Mouse (Mus musculus) spleen, embryonic (tissue): ENCODE data around the gene Sacm1l.

Experiments
- CTCF ChIA-PET: fragments of 350-600 bp; sonication (Branson Sonifier 250); formaldehyde crosslinking; loops from one replicate; lab custom pipeline; 2022; lab: Charles Lee

Gene Sacm1l

GRCm38 (mm10) chr9:123529392-123530157 is at the start of gene Sacm1l:
Gene Sacm1l, plus strand, starts transcription at chr9:123529759.
- CTCF ChIA-PET, result interaction anchor here (0.6 to 0.9 kb wide), 3 partner anchors 10 to 70 kb away, joined by 3 to 39 read pairs (median 3); no protein-coding TSS in a partner anchor

DNA sequence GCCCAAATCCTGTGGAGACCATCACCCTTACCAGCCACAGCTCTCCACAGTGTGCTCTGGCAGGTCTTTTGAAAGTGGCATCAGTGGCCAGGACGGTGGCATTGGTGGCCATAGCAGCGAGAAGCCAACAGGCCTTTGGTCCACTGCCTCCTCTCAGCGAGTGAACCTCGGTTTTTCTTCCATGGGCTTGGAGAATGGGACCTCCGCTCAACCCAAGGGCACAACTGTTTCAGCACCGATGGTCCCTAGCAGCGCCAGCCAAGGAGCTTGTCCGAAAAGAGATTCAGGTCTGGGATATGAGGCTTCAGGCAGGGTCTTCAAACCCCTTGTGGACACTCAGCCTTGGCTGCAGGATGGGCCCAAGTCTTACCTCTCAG is 49.7 kb upstream of the Sacm1l start:
- CTCF ChIA-PET, result interaction anchor here (0.6 to 1.2 kb wide), 3 partner anchors 16 to 46 kb away, joined by 3 to 15 read pairs (median 7); no protein-coding TSS in a partner anchor

GRCm38 (mm10) chr9:123480253-123480921 is 49.2 kb upstream of the Sacm1l start:
- CTCF ChIA-PET, result interaction anchor here (0.6 to 1.2 kb wide), 4 partner anchors 16 to 45 kb away, joined by 3 to 15 read pairs (median 5); no protein-coding TSS in a partner anchor

DNA sequence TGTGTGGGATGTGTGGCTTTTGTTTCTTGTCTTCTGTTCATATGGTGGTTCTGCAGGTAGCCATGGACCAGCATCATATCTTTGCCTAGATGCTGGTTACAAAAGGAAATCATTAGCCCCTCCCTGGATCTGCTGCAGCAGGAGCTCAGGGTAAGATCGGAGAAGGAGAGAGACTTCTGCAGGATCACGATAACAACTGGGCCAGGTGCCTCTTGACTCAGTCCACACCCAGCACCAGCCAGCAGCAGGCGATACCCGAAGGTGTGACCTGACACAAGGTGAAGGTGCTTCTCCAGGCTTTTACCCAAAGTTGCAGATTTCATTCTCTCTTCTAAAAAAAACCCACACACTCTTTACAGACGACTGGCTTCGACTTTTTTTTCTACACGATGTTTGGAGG is 48.4 kb upstream of the Sacm1l start:
- CTCF ChIA-PET, result interaction anchor here (0.6 to 1.1 kb wide), 4 partner anchors 25 to 1237 kb away, joined by 3 to 23 read pairs (median 4); no protein-coding TSS in a partner anchor

GRCm38 (mm10) chr9:123483598-123483997 is 46.0 kb upstream of the Sacm1l start:
- CTCF ChIA-PET, result interaction anchor here (1.2 kb wide), 1 partner anchor 39 kb away, joined by 3 read pairs; no protein-coding TSS in a partner anchor

GRCm38 (mm10) chr9:123484830-123485229 is 44.7 kb upstream of the Sacm1l start:
- CTCF ChIA-PET, result no interaction called here

GRCm38 (mm10) chr9:123485561-123485960 is 44.0 kb upstream of the Sacm1l start:
- CTCF ChIA-PET, result no interaction called here

GRCm38 (mm10) chr9:123486635-123487034 is 42.9 kb upstream of the Sacm1l start:
- CTCF ChIA-PET, result interaction anchor here (0.6 to 0.7 kb wide), 2 partner anchors 20 to 446 kb away, joined by 3 to 7 read pairs; no protein-coding TSS in a partner anchor

DNA sequence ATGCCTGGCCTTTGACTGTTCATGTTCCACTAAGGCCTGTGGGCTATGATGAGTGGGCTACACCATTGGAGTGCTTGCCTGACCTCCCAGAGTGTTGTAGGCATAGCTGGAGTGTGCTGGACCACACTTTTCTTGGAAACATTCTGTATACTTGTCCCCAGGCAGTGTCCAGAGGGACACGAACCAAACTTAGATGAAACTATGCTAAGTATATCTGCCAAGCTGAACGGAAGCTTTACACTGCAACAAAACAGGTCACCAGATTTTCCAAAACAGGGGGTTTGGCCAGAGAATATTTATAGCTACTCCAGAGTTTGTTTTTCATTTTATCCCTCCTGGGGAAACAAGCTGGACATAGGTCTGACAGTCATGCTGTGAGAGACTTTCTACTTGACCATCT is 40.5 kb upstream of the Sacm1l start:
- CTCF ChIA-PET, result interaction anchor here (1.7 kb wide), 1 partner anchor 14 kb away, joined by 3 read pairs; no protein-coding TSS in a partner anchor

DNA sequence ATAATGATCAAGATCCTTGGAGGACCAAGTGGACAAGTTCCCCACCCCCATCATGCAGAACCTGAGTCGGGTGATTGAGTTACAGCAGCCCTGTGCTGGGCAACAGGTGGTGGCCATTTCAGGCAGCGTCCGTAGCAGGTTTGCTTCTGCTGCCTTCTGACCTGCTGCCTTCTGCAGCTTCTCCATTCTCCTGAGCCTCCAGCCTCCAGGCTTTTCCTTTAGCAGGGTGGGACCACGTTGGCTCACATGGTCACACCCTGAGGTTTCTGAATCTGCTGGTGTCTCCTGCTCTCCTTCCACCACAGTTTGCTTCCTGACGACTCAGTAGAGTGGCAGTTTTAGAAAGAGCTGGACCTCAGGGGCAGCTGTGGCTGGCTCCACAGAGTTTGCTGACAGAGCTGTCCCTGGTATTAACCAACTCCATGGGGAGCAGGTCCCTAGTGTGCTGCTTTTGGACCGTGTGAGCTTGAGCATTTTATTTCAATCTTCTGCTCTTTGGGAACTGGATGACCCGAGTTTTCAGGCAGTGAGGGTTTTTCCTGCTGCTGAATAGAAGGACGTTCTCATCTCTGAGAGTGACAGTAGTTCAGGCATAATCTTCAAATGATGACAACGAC is 39.7 kb upstream of the Sacm1l start:
- CTCF ChIA-PET, result interaction anchor here (1.7 kb wide), 1 partner anchor 13 kb away, joined by 3 read pairs; no protein-coding TSS in a partner anchor

DNA sequence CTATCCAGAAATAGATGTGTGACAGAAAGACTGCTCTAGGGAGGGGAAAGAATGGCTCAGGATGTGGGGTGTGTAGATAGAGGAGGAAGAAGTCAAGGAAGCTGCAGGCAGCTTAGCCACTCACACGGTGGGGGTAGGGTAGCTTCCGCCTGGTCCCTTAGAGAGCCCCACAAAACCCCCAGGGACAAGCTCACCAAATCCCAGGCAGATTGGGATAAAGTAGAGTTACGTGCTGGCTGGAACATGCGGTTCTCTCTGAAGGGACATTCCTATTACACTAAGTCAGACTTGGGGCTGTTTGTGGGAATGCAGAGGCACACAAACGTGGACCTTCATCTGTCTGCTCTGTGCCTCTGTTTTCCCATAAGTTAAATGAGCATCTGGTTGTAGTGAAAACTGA is 38.6 kb upstream of the Sacm1l start:
- CTCF ChIA-PET, result no interaction called here

- CTCF ChIA-PET, result interaction anchor here (1.4 kb wide), 1 partner anchor 20 kb away, joined by 3 read pairs; no protein-coding TSS in a partner anchor
Observed at GRCm38 (mm10) chr9:123491917-123492585, 37.5 kb upstream of the Sacm1l start.

DNA sequence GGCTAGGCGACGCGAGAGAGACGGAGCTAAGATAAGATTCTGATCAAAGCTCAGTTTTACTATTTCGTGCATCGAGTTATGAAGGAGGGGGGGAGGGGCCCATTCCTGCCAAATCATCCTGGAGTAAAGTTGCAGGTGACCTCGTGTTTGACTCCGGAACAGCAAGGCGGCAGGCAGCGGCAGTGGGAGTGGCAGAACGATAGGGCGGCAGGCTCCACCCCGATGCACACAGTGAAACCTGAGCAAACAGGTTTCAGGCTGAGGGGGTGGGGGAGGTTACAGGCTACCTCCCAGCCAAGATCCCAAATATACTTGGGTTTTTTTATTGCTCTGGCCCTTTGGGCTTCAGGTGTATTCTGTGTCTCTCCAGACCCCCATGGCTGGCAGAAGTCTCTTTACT is 32.9 kb upstream of the Sacm1l start:
- CTCF ChIA-PET, result no interaction called here

- CTCF ChIA-PET, result interaction anchor here (0.6 to 0.9 kb wide), 2 partner anchors 14 to 28 kb away, joined by 4 to 8 read pairs; no protein-coding TSS in a partner anchor
Observed at GRCm38 (mm10) chr9:123497906-123498305, 31.7 kb upstream of the Sacm1l start.

DNA sequence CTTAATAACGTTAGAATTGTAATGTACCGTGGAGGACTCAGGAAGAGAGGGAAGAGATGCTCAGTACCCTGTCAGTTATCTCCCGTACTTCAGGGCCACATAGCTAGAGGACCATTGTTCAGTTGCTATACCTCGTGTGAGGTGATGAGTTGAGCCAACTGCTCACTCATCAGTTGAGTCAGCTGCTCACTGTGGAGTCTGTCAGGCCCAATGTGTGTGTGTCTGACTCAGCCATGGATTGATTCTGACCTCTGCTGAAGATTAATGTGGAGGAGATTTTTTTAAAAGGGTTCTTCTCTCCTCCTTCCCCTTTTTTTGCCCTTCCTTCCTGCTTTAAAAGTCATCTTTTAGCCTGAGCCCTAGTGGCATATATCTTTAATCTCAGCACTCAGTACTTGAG is 29.1 kb upstream of the Sacm1l start:
- CTCF ChIA-PET, result no interaction called here

DNA sequence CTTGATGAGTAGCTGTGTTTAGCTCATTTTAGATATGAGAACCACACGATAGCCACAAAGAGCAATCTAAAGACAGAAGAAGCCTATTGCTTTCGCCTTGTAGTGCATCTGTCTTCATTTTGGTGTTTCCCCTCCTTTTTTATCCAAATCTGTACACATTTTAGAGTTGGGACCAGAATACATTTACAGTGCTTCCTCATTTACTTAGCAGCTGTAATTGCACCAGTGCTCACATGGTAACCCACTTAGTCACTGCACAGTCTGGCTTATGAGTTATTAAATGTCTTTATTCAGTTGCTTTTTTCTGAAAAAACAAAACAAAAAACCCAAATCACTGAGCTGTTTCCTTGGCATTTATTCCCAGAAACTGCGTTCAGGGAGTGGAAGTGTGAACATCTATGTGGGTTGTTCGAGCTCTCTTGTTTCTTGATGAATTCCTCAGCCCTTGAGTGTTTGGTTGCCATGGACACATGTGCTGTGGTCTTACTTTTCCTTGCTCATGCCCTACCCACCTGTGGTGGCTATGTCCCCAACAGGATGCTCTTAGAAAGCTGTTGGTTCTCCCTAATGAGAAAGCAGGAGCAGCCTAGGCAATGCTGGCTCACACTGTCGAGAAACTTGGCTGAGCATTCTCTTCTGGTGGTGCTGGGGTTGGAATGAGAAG is 26.3 kb upstream of the Sacm1l start:
- CTCF ChIA-PET, result interaction anchor here (0.9 to 1.3 kb wide), 3 partner anchors 14 to 25 kb away, joined by 3 read pairs; partner anchors contain the start of gene Limd1

DNA sequence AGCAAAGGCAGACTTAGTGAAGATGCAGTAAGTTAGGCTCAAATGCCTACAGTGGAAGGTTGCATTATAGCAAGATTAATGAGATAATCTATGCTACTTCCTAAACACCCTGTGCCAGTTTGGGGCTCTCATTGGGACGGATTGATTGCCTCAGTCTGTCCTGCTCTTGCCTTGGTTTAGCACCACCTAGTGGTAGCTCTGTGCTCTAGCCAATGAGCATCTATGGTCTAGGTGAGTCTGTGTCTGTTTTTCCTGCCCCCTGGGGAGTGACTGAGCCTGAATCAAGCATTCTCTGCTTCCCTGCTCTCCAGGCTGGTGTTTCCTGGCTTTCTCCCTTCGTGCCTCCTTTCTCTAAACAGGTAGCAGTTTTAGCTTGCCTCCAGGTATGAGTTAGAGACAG is 25.2 kb upstream of the Sacm1l start:
- CTCF ChIA-PET, result interaction anchor here (1.3 kb wide), 1 partner anchor 15 kb away, joined by 3 read pairs; no protein-coding TSS in a partner anchor

DNA sequence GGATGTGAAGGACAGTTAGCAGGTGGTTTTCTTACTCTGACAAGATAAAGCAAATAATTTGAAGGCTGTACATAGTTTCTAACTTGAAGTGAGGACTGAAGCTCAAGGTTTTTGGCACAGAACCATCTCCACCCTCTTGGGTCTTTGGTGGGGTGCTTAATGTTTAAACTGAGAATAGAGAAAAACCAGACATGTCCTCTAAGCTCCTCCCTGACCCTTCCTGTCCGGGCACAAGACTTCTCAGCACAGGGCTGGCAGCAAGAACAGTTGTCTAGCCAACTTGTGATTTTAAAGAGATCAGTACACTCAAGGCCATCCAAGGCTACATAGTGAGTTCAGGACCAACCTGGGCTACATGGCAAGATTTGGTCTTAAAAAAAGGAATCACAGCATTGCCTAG is 24.0 kb upstream of the Sacm1l start:
- CTCF ChIA-PET, result interaction anchor here (0.7 to 1.0 kb wide), 2 partner anchors 25 to 30 kb away, joined by 3 read pairs; no protein-coding TSS in a partner anchor

DNA sequence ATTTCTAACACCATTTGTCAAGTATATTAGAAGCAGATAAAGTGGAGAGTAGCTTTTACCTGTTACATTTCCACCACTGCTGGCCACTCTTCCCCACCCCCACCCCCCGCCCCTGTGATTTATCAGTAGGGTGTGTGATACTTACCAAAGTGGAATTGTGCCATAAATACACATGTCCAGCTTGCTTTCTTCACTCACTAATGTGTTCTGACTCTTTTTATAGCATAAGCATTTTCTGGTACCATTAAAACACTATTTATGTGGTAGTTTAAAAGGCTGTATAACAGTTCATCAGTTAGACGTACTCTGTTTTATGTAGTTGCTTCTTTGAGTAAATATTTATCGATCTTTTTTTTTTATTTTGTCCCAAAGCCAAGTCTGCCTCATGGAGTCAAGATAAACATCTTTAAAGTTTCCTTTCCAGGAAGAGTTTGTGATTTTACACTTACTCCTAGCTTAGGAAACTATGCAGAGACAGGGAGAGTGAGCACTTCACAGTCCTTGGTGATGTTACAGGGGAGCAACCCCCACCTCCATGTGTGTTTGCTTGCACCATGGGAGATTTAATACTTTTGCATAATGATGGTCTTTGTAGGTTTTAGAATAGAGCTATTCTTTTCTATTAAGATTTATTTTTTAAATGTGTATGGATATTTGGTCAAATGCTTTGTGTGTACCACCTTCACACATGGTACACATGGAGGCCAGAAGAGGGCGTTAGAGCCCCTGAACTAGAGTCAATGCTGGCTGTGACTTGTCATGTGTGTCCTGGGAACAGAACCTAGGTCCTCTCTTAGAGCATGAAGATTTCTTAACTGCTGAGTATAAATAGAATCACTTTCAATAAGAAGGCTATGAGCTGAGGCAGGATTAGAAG is 23.1 kb upstream of the Sacm1l start:
- CTCF ChIA-PET, result interaction anchor here (0.6 to 1.0 kb wide), 4 partner anchors 11 to 31 kb away, joined by 3 read pairs; no protein-coding TSS in a partner anchor
